Mouse (Mus musculus): Measurements from ENCODE around the gene Cdk1. TPM values are rescaled to one million over a fixed set of nuclear protein-coding genes. Genes with fewer than 3 reads are reported as not detected.
A peak's percentile ranks its signal among the peaks of the same experiment; 100 is the strongest.

The Cdk1 gene
- total and polyA plus RNA-seq, 3 experiments, result 221 to 768 (median 244) TPM

- H3K27ac ChIP-seq (ENCODE audit: insufficient read depth, low read depth), result no peak overlapping the region
- H3K79me2 ChIP-seq (replicated peaks; ENCODE audit: control insufficient read depth, extremely low read depth, insufficient read depth, poor library complexity, severe bottlenecking), result no peaks in the 10 kb centered on the region
- H3K36me3 ChIP-seq (replicated peaks in 1 of 2; ENCODE audit: control insufficient read depth in 1 of 2, insufficient read depth in 1 of 2, low read length in 1 of 2), result no peaks in the 10 kb centered on the region
- TF ChIP-seq SIN3A (IDR thresholded peaks at IDR 0.05; ENCODE audit: low read length), result no peak
- no peak for TF ChIP-seq MYC (IDR thresholded peaks at IDR 0.05; ENCODE audit: low read depth, low read length)
- no peak for TF ChIP-seq RAD21 (IDR thresholded peaks at IDR 0.05; ENCODE audit: low read depth, low read length)
- TF ChIP-seq ETS1 (conservative IDR thresholded peaks at IDR 0.05; ENCODE audit: low read depth, low read length), result no peak
- no peak for TF ChIP-seq MEF2A (IDR thresholded peaks at IDR 0.05; ENCODE audit: borderline replicate concordance, low read depth, low read length)
- no peak for TF ChIP-seq KAT2A (IDR thresholded peaks at IDR 0.05; ENCODE audit: insufficient replicate concordance, low read length)
- TF ChIP-seq TBP (conservative IDR thresholded peaks at IDR 0.05; ENCODE audit: low read depth, low read length), result no peak
- H3K27me3 ChIP-seq (replicated peaks), result peaks cover 6% of the 10 kb centered on the region
- H3K9ac ChIP-seq (ENCODE audit: insufficient read depth, low read depth), result no peak overlapping the region
- in situ Hi-C loops (cut with MboI; ENCODE audit: low pct_ligation_motif_present, low pct_unique_long_range_greater_than_20kb, low sequenced_read_pairs), result no loop called here
- dilution Hi-C loops (cut with MboI; ENCODE audit: extremely low pct_ligation_motif_present, extremely low pct_unique_long_range_greater_than_20kb, low sequenced_read_pairs), result no loop called here
- no peak overlapping the region for H3K4me2 ChIP-seq (ENCODE audit: insufficient read depth, low read depth, poor library complexity, severe bottlenecking)
- no peak for DNase-seq (ENCODE audit: extremely low read depth)
- H3K4me3 ChIP-seq (replicated peaks in 1 of 3; ENCODE audit: low read depth in 2 of 3, low read length in 2 of 3, poor library complexity in 1 of 3), result no peak overlapping the region
- H3K4me1 ChIP-seq (ENCODE audit: control insufficient read depth in 1 of 2, insufficient read depth in 2 of 2), result no peaks in the 10 kb centered on the region
- H3K9me3 ChIP-seq (replicated peaks; ENCODE audit: low read length), result no peaks in the 10 kb centered on the region
Measured at GRCm38 (mm10) chr10:69384640-69385039, 31.9 kb upstream of the Cdk1 start.

DNA sequence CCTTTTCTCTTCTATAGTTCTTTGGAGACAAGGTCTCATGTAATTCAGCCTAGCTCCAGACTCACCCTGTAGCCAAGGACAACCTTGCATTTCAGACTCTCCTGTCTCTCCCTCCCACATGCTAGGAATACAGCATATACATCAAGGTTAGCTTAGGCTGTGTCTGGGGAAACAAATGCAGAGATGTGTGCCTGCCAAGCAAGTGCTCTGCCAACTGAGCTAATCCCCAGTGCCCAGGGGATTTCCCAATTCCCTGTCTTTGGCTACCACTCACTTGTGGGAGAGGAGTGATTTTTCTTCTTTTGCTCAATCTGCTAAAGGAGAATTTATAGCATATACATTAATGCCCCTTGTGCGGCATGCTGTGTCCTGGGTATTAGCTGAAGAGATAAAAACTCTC, 30.4 kb upstream of the Cdk1 start:
- Histone ChIP-seq H3K4me3 (replicated peaks in 1 of 3; ENCODE audit: low read depth in 2 of 3, low read length in 2 of 3, poor library complexity in 1 of 3) (no peak overlapping the region), H3K4me2 (ENCODE audit: insufficient read depth, low read depth, poor library complexity, severe bottlenecking) (no peak overlapping the region), H3K36me3 (replicated peaks in 1 of 2; ENCODE audit: control insufficient read depth in 1 of 2, insufficient read depth in 1 of 2, low read length in 1 of 2) (no peaks in the 10 kb centered on the region), H3K9me3 (replicated peaks; ENCODE audit: low read length) (no peaks in the 10 kb centered on the region), H3K4me1 (ENCODE audit: control insufficient read depth in 1 of 2, insufficient read depth in 2 of 2) (no peaks in the 10 kb centered on the region), H3K79me2 (replicated peaks; ENCODE audit: control insufficient read depth, extremely low read depth, insufficient read depth, poor library complexity, severe bottlenecking) (no peaks in the 10 kb centered on the region), H3K27me3 (replicated peaks) (peaks cover 6% of the 10 kb centered on the region), H3K27ac (ENCODE audit: insufficient read depth, low read depth) (no peak overlapping the region), H3K9ac (ENCODE audit: insufficient read depth, low read depth) (no peak overlapping the region)
- dilution Hi-C loops (cut with MboI; ENCODE audit: extremely low pct_ligation_motif_present, extremely low pct_unique_long_range_greater_than_20kb, low sequenced_read_pairs) (no loop called here), in situ Hi-C loops (cut with MboI; ENCODE audit: low pct_ligation_motif_present, low pct_unique_long_range_greater_than_20kb, low sequenced_read_pairs) (no loop called here)
- TF ChIP-seq ZNF384 (IDR thresholded peaks at IDR 0.05; ENCODE audit: low read depth, low read length) (no peak), USF1 (IDR thresholded peaks at IDR 0.05; ENCODE audit: low read depth, low read length) (no peak), USF2 (conservative IDR thresholded peaks at IDR 0.05; ENCODE audit: low read depth, low read length) (no peak), ZKSCAN1 (IDR thresholded peaks at IDR 0.05; ENCODE audit: borderline replicate concordance, low read depth, low read length) (no peak), TBP (conservative IDR thresholded peaks at IDR 0.05; ENCODE audit: low read depth, low read length) (no peak), POLR2A (IDR thresholded peaks at IDR 0.05; ENCODE audit: low read depth, low read length) (no peak)
- DNase-seq (ENCODE audit: extremely low read depth), result no peak

- peaks cover 0 to 8% of the 10 kb centered on the region in 2 experiments; a peak in 2 of 4 replicates for H3K4me1 ChIP-seq (ENCODE audit: control insufficient read depth in 1 of 2, insufficient read depth in 2 of 2)
- TF ChIP-seq E2F4 (IDR thresholded peaks at IDR 0.05; ENCODE audit: insufficient replicate concordance, low read depth, low read length) (no peak), RAD21 (IDR thresholded peaks at IDR 0.05; ENCODE audit: low read depth, low read length) (peak; percentile 44), NRF1 (IDR thresholded peaks at IDR 0.05; ENCODE audit: low read depth, low read length) (peak; percentile 39; the same call in 1 of the 2 replicates), SMC3 (IDR thresholded peaks at IDR 0.05; ENCODE audit: low read depth, low read length) (peak; percentile 26), BHLHE40 (IDR thresholded peaks at IDR 0.05; ENCODE audit: low read depth, low read length) (no peak), CTCF (conservative IDR thresholded peaks at IDR 0.05 in 1 of 2, IDR thresholded peaks at IDR 0.05 in 1 of 2; ENCODE audit: low read depth in 2 of 2, low read length in 2 of 2) (peak in 1 of 2 experiments; percentile 56; a peak in 3 of 4 replicates)
- no peaks in the 10 kb centered on the region for H3K9me3 ChIP-seq (replicated peaks; ENCODE audit: low read length)
- no peak overlapping the region for H3K9ac ChIP-seq (ENCODE audit: insufficient read depth, low read depth)
- no peaks in the 10 kb centered on the region for H3K27me3 ChIP-seq (replicated peaks)
- dilution Hi-C loops (cut with MboI; ENCODE audit: extremely low pct_ligation_motif_present, extremely low pct_unique_long_range_greater_than_20kb, low sequenced_read_pairs) (no loop called here), in situ Hi-C loops (cut with MboI; ENCODE audit: low pct_ligation_motif_present, low pct_unique_long_range_greater_than_20kb, low sequenced_read_pairs) (no loop called here)
- H3K4me3 ChIP-seq (replicated peaks in 1 of 3; ENCODE audit: low read depth in 2 of 3, low read length in 2 of 3, poor library complexity in 1 of 3), result no peak overlapping the region
- H3K4me2 ChIP-seq (ENCODE audit: insufficient read depth, low read depth, poor library complexity, severe bottlenecking), result no peak overlapping the region
- H3K79me2 ChIP-seq (replicated peaks; ENCODE audit: control insufficient read depth, extremely low read depth, insufficient read depth, poor library complexity, severe bottlenecking), result no peaks in the 10 kb centered on the region
- peak; percentile 22 for DNase-seq (ENCODE audit: extremely low read depth)
- no peak overlapping the region for H3K27ac ChIP-seq (ENCODE audit: insufficient read depth, low read depth)
- no peaks in the 10 kb centered on the region for H3K36me3 ChIP-seq (replicated peaks in 1 of 2; ENCODE audit: control insufficient read depth in 1 of 2, insufficient read depth in 1 of 2, low read length in 1 of 2)
Measured at GRCm38 (mm10) chr10:69375154-69375553, 22.4 kb upstream of the Cdk1 start.
